Mouse (Mus musculus) limb, embryonic 12.5 days (tissue): ENCODE measurements around the gene St3gal4. TPM values are rescaled to one million over a fixed set of nuclear protein-coding genes. Genes with fewer than 3 reads are reported as not detected.

Experiments used
- ATAC-seq: fragments of 200-750 bp; cut with Nextera tagmentation; 2 replicates; pipeline ENCODE4 v1.8.0; 2017; ENCODE audit warnings: low read depth, moderate TSS enrichment; ENCODE audit not compliant: insufficient number of reproducible peaks, insufficient read depth, low FRiP score, low TSS enrichment
- H3K27ac ChIP-seq: fragments of 300-500 bp; sonication (generic); 2 replicates; pipeline ENCODE4 v1.5.1; 2016; ENCODE audit warnings: mild to moderate bottlenecking, moderate library complexity
- H3K27me3 ChIP-seq: fragments of 300-500 bp; sonication (generic); 2 replicates; pipeline ENCODE4 v1.6.1; 2016; ENCODE audit warnings: mild to moderate bottlenecking, moderate library complexity
- H3K36me3 ChIP-seq: fragments of 300-500 bp; sonication (generic); 2 replicates; pipeline ENCODE4 v1.6.1; 2016; ENCODE audit warnings: mild to moderate bottlenecking, moderate library complexity
- H3K4me1 ChIP-seq: fragments of 300-500 bp; sonication (generic); replicated peaks from 2 replicates; pipeline ENCODE4 v1.6.1; 2016
- H3K4me2 ChIP-seq: fragments of 300-500 bp; sonication (generic); 2 replicates; pipeline ENCODE4 v1.6.1; 2016; ENCODE audit warnings: mild to moderate bottlenecking, moderate library complexity
- H3K4me3 ChIP-seq: fragments of 300-500 bp; sonication (generic); replicated peaks from 2 replicates; pipeline ENCODE4 v1.5.1; 2016; ENCODE audit warnings: mild to moderate bottlenecking
- H3K9ac ChIP-seq: fragments of 300-500 bp; sonication (generic); replicated peaks from 2 replicates; pipeline ENCODE4 v1.6.1; 2016; ENCODE audit warnings: mild to moderate bottlenecking, moderate library complexity
- H3K9me3 ChIP-seq: fragments of 300-500 bp; sonication (generic); 2 replicates; pipeline ENCODE4 v1.6.1; 2016; ENCODE audit warnings: mild to moderate bottlenecking, moderate library complexity
- WGBS: fragments of 180-500 bp; shearing (Covaris S2); methylation state at CpG from one replicate; pipeline ENCODE4 v1.1.7; 2016; 5-methylcytosine and 5-hydroxymethylcytosine counted together
- polyA plus RNA-seq: library from polyadenylated mRNA; unstranded; fragments of >200 nt; fragmentation: Nextera tagmentation; extraction: Ambion mirVana; gene quantifications from 2 replicates; pipeline ENCODE4 v1.2.1, GENCODE M21; 2016

The St3gal4 gene
- polyA plus RNA-seq, 1 experiment from 2014 or later = 29.7 TPM

GRCm38 (mm10) chr9:35115299-35115698 lies 3.8 kb downstream of the St3gal4 start:
- Histone ChIP-seq H3K36me3 (peaks cover 7% of the 10 kb centered on the region; the same call in 1 of the 2 replicates), H3K4me3 (peak overlapping the region; percentile 79), H3K9me3 (no peaks in the 10 kb centered on the region), H3K4me2 (peak overlapping the region; percentile 81), H3K27ac (no peak overlapping the region), H3K9ac (peak overlapping the region; percentile 83; the same call in 1 of the 2 replicates), H3K27me3 (no peaks in the 10 kb centered on the region), H3K4me1 (peaks cover 63% of the 10 kb centered on the region)
- 24% methylated on average over 3 of the region's 4 CpGs for WGBS
- ATAC-seq = no peak

GRCm38 (mm10) chr9:35114234-35114633 lies 4.8 kb downstream of the St3gal4 start:
- H3K9me3 ChIP-seq = no peaks in the 10 kb centered on the region
- 0 out of 2 replicates have a peak, but pooled peaks cover 2% of the 10 kb centered on the region for H3K36me3 ChIP-seq
- no peak overlapping the region for H3K4me3 ChIP-seq
- ATAC-seq = no peak
- no peak overlapping the region for H3K9ac ChIP-seq
- peaks cover 73% of the 10 kb centered on the region for H3K4me1 ChIP-seq
- no peak overlapping the region for H3K27ac ChIP-seq
- no peaks in the 10 kb centered on the region for H3K27me3 ChIP-seq
- no peak overlapping the region for H3K4me2 ChIP-seq
- 87% methylated on average over 3 of the region's 3 CpGs for WGBS

- peak overlapping the region; percentile 40; the same call in 1 of the 2 replicates for H3K9ac ChIP-seq
- no peaks in the 10 kb centered on the region for H3K27me3 ChIP-seq
- peak; percentile 48; the same call in 1 of the 2 replicates for ATAC-seq
- H3K4me2 ChIP-seq = peak overlapping the region; percentile 52
- no peaks in the 10 kb centered on the region for H3K9me3 ChIP-seq
- H3K27ac ChIP-seq = peak overlapping the region; percentile 79
- no peaks in the 10 kb centered on the region for H3K36me3 ChIP-seq
- 6% methylated on average over 19 of the region's 19 CpGs for WGBS
- peak overlapping the region; percentile 6; the same call in 1 of the 2 replicates for H3K4me3 ChIP-seq
- H3K4me1 ChIP-seq = peaks cover 78% of the 10 kb centered on the region
These were observed 7.0 kb downstream of the St3gal4 start for GRCm38 (mm10) chr9:35111941-35112595.

GRCm38 (mm10) chr9:35111446-35111845 lies 7.6 kb downstream of the St3gal4 start:
- Histone ChIP-seq H3K27ac (peak overlapping the region; percentile 79), H3K9ac (peak overlapping the region; percentile 40; the same call in 1 of the 2 replicates), H3K36me3 (no peaks in the 10 kb centered on the region), H3K27me3 (no peaks in the 10 kb centered on the region), H3K4me2 (peak overlapping the region; percentile 52), H3K4me1 (peaks cover 80% of the 10 kb centered on the region), H3K9me3 (no peaks in the 10 kb centered on the region), H3K4me3 (0 out of 2 replicates have a peak overlapping the region, but pooled peaks have one; percentile 6)
- no peak for ATAC-seq
- WGBS = 83% methylated on average over 7 of the region's 7 CpGs

- H3K36me3 ChIP-seq = no peaks in the 10 kb centered on the region
- H3K9me3 ChIP-seq = no peaks in the 10 kb centered on the region
- 71% methylated on average over 4 of the region's 4 CpGs for WGBS
- no peak overlapping the region for H3K9ac ChIP-seq
- ATAC-seq = no peak
- H3K27ac ChIP-seq = no peak overlapping the region
- no peak overlapping the region for H3K4me2 ChIP-seq
- H3K4me1 ChIP-seq = peaks cover 82% of the 10 kb centered on the region
- H3K27me3 ChIP-seq = no peaks in the 10 kb centered on the region
- H3K4me3 ChIP-seq = no peak overlapping the region
These were observed 8.5 kb downstream of the St3gal4 start for GRCm38 (mm10) chr9:35110567-35110966.

- H3K4me2 ChIP-seq = no peak overlapping the region
- WGBS = 89% methylated on average over 5 of the region's 5 CpGs
- H3K9me3 ChIP-seq = no peaks in the 10 kb centered on the region
- no peak overlapping the region for H3K9ac ChIP-seq
- no peak overlapping the region for H3K4me3 ChIP-seq
- ATAC-seq = no peak
- H3K4me1 ChIP-seq = peaks cover 77% of the 10 kb centered on the region
- H3K36me3 ChIP-seq = no peaks in the 10 kb centered on the region
- H3K27me3 ChIP-seq = no peaks in the 10 kb centered on the region
- no peak overlapping the region for H3K27ac ChIP-seq
These were observed 9.0 kb downstream of the St3gal4 start for GRCm38 (mm10) chr9:35110051-35110450.

GRCm38 (mm10) chr9:35108916-35109315 lies 10.2 kb downstream of the St3gal4 start:
- no peak; the same call in 1 of the 2 replicates for ATAC-seq
- no peaks in the 10 kb centered on the region for H3K36me3 ChIP-seq
- H3K4me1 ChIP-seq = peaks cover 66% of the 10 kb centered on the region
- WGBS = 27% methylated on average over 5 of the region's 5 CpGs
- no peak overlapping the region for H3K4me3 ChIP-seq
- H3K27me3 ChIP-seq = no peaks in the 10 kb centered on the region
- peak overlapping the region; percentile 86 for H3K27ac ChIP-seq
- H3K9me3 ChIP-seq = no peaks in the 10 kb centered on the region
- H3K4me2 ChIP-seq = no peak overlapping the region; the same call in none of the 2 replicates
- no peak overlapping the region for H3K9ac ChIP-seq

- no peaks in the 10 kb centered on the region for H3K9me3 ChIP-seq
- H3K4me2 ChIP-seq = no peak overlapping the region
- no peak overlapping the region for H3K27ac ChIP-seq
- H3K4me1 ChIP-seq = peaks cover 59% of the 10 kb centered on the region
- no peak overlapping the region for H3K4me3 ChIP-seq
- H3K27me3 ChIP-seq = no peaks in the 10 kb centered on the region
- H3K9ac ChIP-seq = no peak overlapping the region
- H3K36me3 ChIP-seq = peaks cover 4% of the 10 kb centered on the region
- ATAC-seq = no peak
- WGBS = 78% methylated on average over 3 of the region's 3 CpGs
These were observed 11.0 kb downstream of the St3gal4 start for GRCm38 (mm10) chr9:35108066-35108465.

- no peak overlapping the region for H3K4me2 ChIP-seq
- H3K9ac ChIP-seq = no peak overlapping the region
- H3K9me3 ChIP-seq = no peaks in the 10 kb centered on the region
- H3K4me3 ChIP-seq = no peak overlapping the region
- H3K27me3 ChIP-seq = no peaks in the 10 kb centered on the region
- peaks cover 57% of the 10 kb centered on the region for H3K4me1 ChIP-seq
- 93% methylated on average over 5 of the region's 5 CpGs for WGBS
- H3K36me3 ChIP-seq = peaks cover 8% of the 10 kb centered on the region
- no peak overlapping the region for H3K27ac ChIP-seq
- ATAC-seq = no peak
These were observed 11.7 kb downstream of the St3gal4 start for GRCm38 (mm10) chr9:35107396-35107795.

- Histone ChIP-seq H3K36me3 (peaks cover 8% of the 10 kb centered on the region), H3K4me3 (no peak overlapping the region), H3K27ac (no peak overlapping the region), H3K4me1 (peaks cover 45% of the 10 kb centered on the region), H3K4me2 (no peak overlapping the region), H3K27me3 (no peaks in the 10 kb centered on the region), H3K9ac (no peak overlapping the region), H3K9me3 (no peaks in the 10 kb centered on the region)
- ATAC-seq = no peak
- 63% methylated on average over 15 of the region's 15 CpGs for WGBS
These were observed 12.9 kb downstream of the St3gal4 start for GRCm38 (mm10) chr9:35105884-35106880.

GRCm38 (mm10) chr9:35105438-35105837 lies 13.6 kb downstream of the St3gal4 start:
- WGBS = 63% methylated on average over 2 of the region's 2 CpGs
- ATAC-seq = no peak
- Histone ChIP-seq H3K36me3 (peaks cover 13% of the 10 kb centered on the region), H3K4me3 (no peak overlapping the region), H3K27me3 (no peaks in the 10 kb centered on the region), H3K27ac (no peak overlapping the region), H3K4me2 (no peak overlapping the region), H3K9me3 (no peaks in the 10 kb centered on the region), H3K4me1 (peaks cover 37% of the 10 kb centered on the region), H3K9ac (no peak overlapping the region)
